Mouse (Mus musculus) liver, postnatal 0 days (tissue): Measurements from ENCODE around the gene Fto.

ENCODE experiments used
- CTCF ChIP-seq: sonication (generic); IDR thresholded peaks from 2 replicates; pipeline ENCODE4 v1.5.1; 2016; ENCODE audit warnings: antibody characterized with exemption, low read depth
- EP300 ChIP-seq: IDR thresholded peaks from 2 replicates; pipeline ENCODE4 v1.6.1; 2016; ENCODE audit warnings: antibody characterized with exemption, low read depth, mild to moderate bottlenecking

DNA sequence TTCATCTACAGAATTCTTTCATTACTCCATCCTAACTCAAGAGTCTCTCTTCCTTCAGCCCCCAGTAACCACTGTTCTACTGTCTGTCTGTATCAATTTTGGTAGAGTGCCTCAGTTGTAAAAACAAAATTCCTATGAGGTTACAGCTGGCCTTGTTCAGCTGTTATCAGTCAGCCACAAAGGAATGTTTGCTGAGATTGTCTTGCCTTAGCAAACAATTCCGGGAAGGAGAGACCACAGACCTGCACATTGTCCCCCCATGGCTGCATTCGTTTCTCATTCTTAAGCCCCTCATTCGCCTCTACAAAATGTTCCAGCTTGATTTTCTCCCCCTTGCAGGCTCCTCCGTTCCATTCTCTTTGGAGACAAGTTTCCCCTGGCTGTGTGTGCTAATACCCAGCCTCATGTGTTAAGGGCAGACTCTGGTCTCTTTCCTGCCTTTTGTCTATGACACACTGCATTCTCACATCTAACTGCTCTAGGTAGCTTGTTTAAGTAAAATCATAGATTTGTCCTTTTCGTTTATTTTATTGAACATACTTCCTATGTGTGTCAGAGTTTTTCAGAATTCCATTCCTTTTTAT is 111.3 kb downstream of the Fto start:
- no peak for TF ChIP-seq CTCF
- TF ChIP-seq EP300, result no peak
